Mouse (Mus musculus): ENCODE measurements around the gene Pctp. TPM values are rescaled to one million over a fixed set of nuclear protein-coding genes. Genes with fewer than 3 reads are reported as not detected.

The Pctp gene
- polyA plus RNA-seq (2014; fragmentation: Illumina TruSeq; extraction: RNeasy Lipid Tissue Mini Kit (QIAGEN cat#74804)), result 5.5 TPM

DNA sequence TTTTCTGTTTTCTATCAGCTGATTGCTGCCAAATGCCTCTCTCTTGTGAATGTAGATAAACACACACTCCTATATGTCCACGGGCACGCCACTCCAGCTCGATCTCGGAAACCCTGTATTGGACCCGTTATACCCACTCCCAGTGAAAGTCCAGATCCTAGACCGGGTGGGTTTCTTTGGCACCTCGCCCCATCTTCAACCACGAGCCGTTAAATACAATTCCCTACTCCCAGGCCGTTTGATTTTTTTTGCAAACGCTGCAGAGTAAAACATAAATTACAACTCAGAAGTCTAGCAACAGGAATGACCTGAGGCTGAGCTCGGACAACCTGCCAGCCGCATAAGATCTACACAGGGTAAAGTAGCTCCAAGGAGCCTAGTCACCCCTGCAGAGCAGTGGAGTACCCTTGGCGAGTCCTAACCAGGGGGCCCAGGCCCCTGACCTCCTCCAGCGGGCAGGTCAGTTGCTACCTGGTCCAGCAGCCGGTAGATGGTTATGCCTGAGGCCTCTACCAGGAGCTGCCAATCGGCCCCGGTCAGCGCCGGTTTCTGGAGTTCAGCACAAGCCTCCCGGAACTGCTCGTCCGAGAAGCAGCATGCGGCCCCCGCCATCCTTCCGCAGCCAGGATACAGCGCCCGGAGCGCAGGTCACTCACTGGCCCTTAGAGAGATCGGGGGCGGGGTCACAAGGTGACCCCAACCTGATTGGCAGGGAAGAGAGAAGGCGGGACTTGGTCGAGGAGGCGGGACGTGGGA is at the start of gene Pctp:
Gene Pctp, minus strand, starts transcription at position 664 of the 756 bp plus-strand sequence.

DNA sequence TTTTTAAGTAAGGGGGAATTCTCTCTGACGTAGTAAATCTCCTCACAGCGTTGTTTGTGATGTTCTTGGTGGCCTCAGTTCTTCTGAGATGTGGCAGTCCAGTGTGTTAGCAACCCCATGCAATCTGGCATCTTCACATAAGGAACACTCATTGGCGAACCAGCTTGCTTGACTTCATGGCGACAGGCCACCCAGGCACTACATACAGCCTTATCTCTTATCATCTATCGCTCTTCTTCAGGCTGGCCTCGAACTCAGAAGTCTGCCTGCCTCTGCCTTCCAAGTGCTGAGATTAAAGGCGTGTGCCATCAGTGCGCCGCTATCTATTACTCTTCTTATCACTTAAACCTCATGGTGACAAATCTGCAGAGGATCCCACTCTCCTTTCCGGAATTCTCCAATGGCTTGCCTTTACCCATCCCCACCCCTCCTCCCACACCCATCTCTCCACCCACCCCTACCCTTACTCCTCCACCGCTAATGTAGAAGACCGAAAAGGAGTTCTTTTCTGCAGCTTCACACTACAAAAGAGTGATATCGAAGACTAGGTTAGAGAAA is 27.2 kb upstream of the Pctp start, which contains the start of gene Tmem100:
Gene Tmem100, plus strand, starts transcription at position 508 of the 558 bp plus-strand sequence.

Other genes with a start within 250 kb of the Pctp start
- 1.5 TPM for gene Ankfn1, start 225.2 kb downstream of the Pctp start, polyA plus RNA-seq (2014; fragmentation: Illumina TruSeq; extraction: RNeasy Lipid Tissue Mini Kit (QIAGEN cat#74804))
- 147 TPM for gene Tmem100, start 27.5 kb upstream of the Pctp start, polyA plus RNA-seq (2014; fragmentation: Illumina TruSeq; extraction: RNeasy Lipid Tissue Mini Kit (QIAGEN cat#74804))
- 5.1 TPM for gene Gm45716, start 184.8 kb upstream of the Pctp start, polyA plus RNA-seq (2014; fragmentation: Illumina TruSeq; extraction: RNeasy Lipid Tissue Mini Kit (QIAGEN cat#74804))
- gene Mmd, start 246.6 kb upstream of the Pctp start, polyA plus RNA-seq (2014; fragmentation: Illumina TruSeq; extraction: RNeasy Lipid Tissue Mini Kit (QIAGEN cat#74804)), result 136 TPM

Data from ovary, adult 10 weeks (tissue).